Mouse (Mus musculus) liver, embryonic 16.5 days (tissue): ENCODE measurements around the gene Tbx4. TPM values are rescaled to one million over a fixed set of nuclear protein-coding genes. Genes with fewer than 3 reads are reported as not detected.

Experiments used
- ATAC-seq: fragments of 200-750 bp; cut with Nextera tagmentation; 2 replicates; pipeline ENCODE4 v1.8.0; 2017; ENCODE audit warnings: low read depth, mild to moderate bottlenecking, moderate number of reproducible peaks, moderate library complexity
- H3K27ac ChIP-seq: fragments of 300-500 bp; sonication (generic); 2 replicates; pipeline ENCODE4 v1.5.1; 2014; ENCODE audit warnings: mild to moderate bottlenecking, low read length
- H3K27me3 ChIP-seq: fragments of 300-500 bp; sonication (generic); 2 replicates; pipeline ENCODE4 v1.6.1; 2014; ENCODE audit warnings: low read depth, low read length, mixed read lengths; ENCODE audit not compliant: control insufficient read depth, insufficient read depth
- H3K36me3 ChIP-seq: fragments of 300-500 bp; sonication (generic); 2 replicates; pipeline ENCODE4 v1.6.1; 2014; ENCODE audit warnings: mild to moderate bottlenecking; ENCODE audit not compliant: control insufficient read depth, insufficient read depth
- H3K4me1 ChIP-seq: fragments of 300-500 bp; sonication (generic); 2 replicates; pipeline ENCODE4 v1.6.1; 2014; ENCODE audit warnings: low read depth, low read length, mixed read lengths; ENCODE audit not compliant: control insufficient read depth
- H3K4me2 ChIP-seq: fragments of 300-500 bp; sonication (generic); 2 replicates; pipeline ENCODE4 v1.6.1; 2014; ENCODE audit warnings: low read depth, low read length, mixed read lengths
- H3K4me3 ChIP-seq: fragments of 300-500 bp; sonication (generic); 2 replicates; pipeline ENCODE4 v1.5.1; 2014; ENCODE audit warnings: low read depth, mild to moderate bottlenecking, low read length
- H3K9ac ChIP-seq: fragments of 300-500 bp; sonication (generic); 2 replicates; pipeline ENCODE4 v1.6.1; 2014; ENCODE audit warnings: low read depth, low read length
- H3K9me3 ChIP-seq: fragments of 300-500 bp; sonication (generic); replicated peaks from 2 replicates; pipeline ENCODE4 v1.6.1; 2016; ENCODE audit warnings: low read length; ENCODE audit not compliant: control insufficient read depth
- WGBS: fragments of 180-500 bp; shearing (Covaris S2); extraction: QIAGEN DNeasy Blood & Tissue Kit; methylation state at CpG from one replicate; pipeline ENCODE4 v1.1.7; 2014; ENCODE audit not compliant: insufficient replicate concordance; 5-methylcytosine and 5-hydroxymethylcytosine counted together
- polyA plus RNA-seq: library from polyadenylated mRNA; unstranded; fragments of >200 nt; fragmentation: Nextera tagmentation; extraction: Ambion mirVana; gene quantifications from 2 replicates; pipeline ENCODE4 v1.2.1, GENCODE M21; 2015

The Tbx4 gene
- polyA plus RNA-seq, 1 experiment from 2014 or later, result not detected

DNA sequence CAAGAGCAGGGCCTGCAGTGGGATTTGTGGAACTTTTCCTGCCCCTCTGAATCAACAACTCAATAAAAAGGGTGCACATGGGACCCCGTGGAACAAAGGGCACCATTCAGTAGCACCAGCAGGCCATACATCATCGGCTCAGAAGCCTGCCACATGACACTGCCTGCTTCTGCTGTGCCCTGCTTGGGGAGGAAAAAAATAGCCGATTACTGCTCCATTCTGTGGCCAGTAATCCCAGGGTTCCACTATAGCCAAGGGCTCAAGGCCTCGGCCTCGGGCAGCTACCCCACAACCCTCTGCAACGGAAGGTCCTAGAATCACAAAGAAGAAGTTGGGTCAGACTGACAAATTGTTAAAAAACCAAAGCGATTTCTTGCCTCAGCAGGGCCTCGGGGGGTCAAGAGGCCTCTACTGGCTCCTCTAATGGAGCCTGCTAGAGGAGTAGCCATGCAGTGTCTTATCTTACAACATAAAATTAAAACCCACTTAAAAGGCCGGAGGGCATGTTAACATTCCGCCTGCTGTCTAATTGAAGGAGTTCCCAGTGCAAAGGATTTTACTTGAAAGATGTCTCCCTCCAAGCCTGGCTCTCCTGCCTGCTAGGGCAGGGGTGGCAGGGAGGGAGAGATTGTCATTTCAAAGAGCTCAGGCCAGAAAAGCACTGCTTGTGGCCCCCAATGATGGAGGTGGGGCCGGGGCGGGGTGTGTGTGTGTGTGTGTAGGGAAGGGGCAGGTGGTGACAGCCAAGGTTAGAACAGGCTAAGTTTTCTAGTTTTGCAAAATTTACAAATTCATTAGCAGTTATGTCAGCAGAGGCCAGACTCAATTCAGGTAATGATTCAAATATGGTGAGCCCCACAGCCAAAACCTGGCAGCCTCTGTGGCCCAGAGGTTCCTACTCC lies 31.1 kb downstream of the Tbx4 start:
- no peak overlapping the region for H3K4me3 ChIP-seq
- no peaks in the 10 kb centered on the region for H3K9me3 ChIP-seq
- peaks cover 10% of the 10 kb centered on the region for H3K27me3 ChIP-seq
- no peak overlapping the region for H3K9ac ChIP-seq
- no peak for ATAC-seq
- WGBS, result 59% methylated on average over 12 of the region's 12 CpGs
- no peak overlapping the region for H3K27ac ChIP-seq
- no peaks in the 10 kb centered on the region for H3K4me1 ChIP-seq
- H3K4me2 ChIP-seq, result no peak overlapping the region
- H3K36me3 ChIP-seq, result no peaks in the 10 kb centered on the region

DNA sequence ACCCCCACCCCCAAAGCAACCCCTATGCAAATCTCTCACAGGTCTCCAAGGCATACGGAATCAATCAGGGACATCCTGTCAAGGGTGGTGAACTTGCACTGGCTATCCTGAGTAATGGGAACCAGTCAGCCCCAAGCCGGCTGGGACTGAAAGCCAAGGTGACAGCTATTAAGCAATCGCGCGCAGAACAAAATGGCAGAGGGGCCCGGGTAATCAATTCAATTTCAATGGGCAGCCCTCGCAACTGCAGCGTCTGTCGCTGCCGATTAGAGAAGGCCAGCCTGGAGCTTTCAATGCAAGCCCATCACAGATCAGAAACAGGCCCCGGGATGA lies 31.7 kb downstream of the Tbx4 start:
- Histone ChIP-seq H3K36me3 (no peaks in the 10 kb centered on the region), H3K9me3 (no peaks in the 10 kb centered on the region), H3K9ac (no peak overlapping the region), H3K4me1 (no peaks in the 10 kb centered on the region), H3K27ac (no peak overlapping the region), H3K4me2 (no peak overlapping the region), H3K27me3 (peaks cover 12% of the 10 kb centered on the region), H3K4me3 (no peak overlapping the region)
- 17% methylated on average over 11 of the region's 11 CpGs for WGBS
- no peak for ATAC-seq

DNA sequence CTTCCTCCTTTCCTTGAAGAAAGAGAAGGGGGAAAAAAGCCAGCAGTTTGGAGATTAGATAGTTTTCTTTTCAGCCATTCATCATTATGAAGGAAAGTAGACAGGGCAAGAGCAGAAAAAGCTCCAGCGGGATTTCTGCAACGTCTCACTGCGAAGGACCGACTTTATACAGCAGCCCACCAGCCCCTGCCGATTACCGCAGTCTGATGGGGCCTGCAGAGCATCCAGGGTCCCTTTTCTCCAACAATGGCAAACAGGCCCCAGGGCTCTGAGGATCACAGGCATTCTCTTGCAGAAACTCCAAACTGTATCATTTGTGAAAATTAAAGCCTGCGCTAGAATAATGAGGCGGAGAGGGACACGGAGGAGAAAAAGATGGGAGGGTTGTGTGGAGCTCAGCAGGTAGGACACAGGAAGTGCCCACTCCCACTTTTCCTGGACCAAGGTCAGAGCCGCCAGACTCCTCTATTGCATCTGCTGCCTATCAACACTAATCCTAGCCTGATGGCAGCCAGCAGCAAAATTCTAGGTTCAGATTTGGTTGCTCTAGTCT lies 32.2 kb downstream of the Tbx4 start:
- Histone ChIP-seq H3K9me3 (no peaks in the 10 kb centered on the region), H3K4me1 (no peaks in the 10 kb centered on the region), H3K36me3 (no peaks in the 10 kb centered on the region), H3K9ac (no peak overlapping the region), H3K27me3 (peaks cover 17% of the 10 kb centered on the region), H3K27ac (no peak overlapping the region), H3K4me2 (no peak overlapping the region), H3K4me3 (no peak overlapping the region)
- WGBS, result 49% methylated on average over 10 of the region's 10 CpGs
- ATAC-seq, result no peak

DNA sequence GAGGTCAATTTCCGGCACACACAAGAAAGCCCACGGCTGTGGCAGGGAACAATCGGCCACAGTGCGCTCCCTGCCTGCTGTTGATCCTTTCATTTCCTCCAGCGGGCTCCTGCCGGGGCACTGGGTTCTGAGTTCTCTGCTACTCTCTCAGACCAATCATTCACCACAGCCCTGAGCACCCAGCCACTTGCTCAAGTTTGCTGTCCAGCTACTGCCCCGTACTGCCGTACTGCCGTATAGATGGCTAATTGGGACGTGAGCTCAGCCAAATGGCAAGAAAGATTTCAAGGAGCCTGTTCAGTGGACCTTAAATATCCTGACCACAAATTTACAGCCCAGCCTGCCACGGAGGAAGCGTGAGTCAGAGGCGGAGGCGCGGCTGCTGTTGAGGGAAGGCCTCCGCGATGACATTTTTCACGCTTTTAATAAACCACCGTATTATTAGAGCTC lies 39.1 kb downstream of the Tbx4 start:
- 5% methylated on average over 19 of the region's 19 CpGs for whole genome bisulfite sequencing
- Histone ChIP-seq H3K9ac (no peak overlapping the region), H3K4me1 (no peaks in the 10 kb centered on the region), H3K36me3 (no peaks in the 10 kb centered on the region), H3K9me3 (no peaks in the 10 kb centered on the region), H3K4me2 (no peak overlapping the region), H3K4me3 (no peak overlapping the region), H3K27ac (no peak overlapping the region), H3K27me3 (peaks cover 44% of the 10 kb centered on the region)
- ATAC-seq, result no peak

DNA sequence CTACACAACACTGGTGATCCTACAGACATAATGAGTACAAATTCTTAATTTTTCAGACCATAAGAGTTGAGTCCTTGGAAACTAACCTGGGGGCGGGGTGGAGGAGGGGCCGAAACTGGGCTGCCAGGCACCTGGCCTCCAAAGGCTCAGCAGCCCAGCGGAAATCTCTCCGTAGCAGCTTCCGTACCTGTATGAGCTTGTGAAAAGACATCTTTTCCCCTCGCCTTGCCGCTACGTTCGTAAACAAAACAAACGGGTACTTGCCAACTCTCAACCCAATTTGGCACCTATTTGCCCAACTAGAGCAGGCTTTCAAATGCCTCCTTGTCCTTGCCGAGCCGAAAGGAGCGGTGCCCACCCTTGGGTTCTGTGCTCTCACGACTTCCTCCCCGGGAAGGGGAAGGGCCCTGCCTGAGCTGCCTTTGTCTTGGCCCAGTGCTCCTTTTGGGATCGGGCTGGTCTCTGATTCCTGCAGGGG lies 40.1 kb downstream of the Tbx4 start:
- WGBS, result 15% methylated on average over 16 of the region's 16 CpGs
- Histone ChIP-seq H3K9ac (no peak overlapping the region), H3K9me3 (no peaks in the 10 kb centered on the region), H3K27me3 (peaks cover 44% of the 10 kb centered on the region), H3K27ac (no peak overlapping the region), H3K4me2 (no peak overlapping the region), H3K4me1 (no peaks in the 10 kb centered on the region), H3K4me3 (no peak overlapping the region), H3K36me3 (no peaks in the 10 kb centered on the region)
- ATAC-seq, result no peak

DNA sequence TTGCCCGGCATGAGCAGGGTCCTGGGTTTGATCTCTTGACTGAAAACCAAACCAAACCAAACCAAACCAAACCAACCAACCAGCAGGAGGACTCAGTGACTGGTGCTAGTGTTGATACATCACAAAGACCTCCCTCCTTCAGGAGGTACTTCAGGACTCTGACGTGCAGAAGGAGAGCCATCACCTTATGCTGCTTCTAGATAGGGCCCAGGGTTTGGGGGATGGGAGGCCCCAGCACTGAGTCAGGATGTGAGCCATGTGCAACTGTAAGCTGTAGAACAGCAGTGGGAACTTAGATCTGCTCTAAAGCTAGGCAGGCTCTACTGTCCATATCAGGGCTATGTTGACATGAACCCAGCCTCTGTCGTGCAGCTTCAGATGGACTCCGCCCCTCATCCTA lies 41.9 kb downstream of the Tbx4 start:
- Histone ChIP-seq H3K4me1 (no peaks in the 10 kb centered on the region), H3K9me3 (no peaks in the 10 kb centered on the region), H3K27ac (no peak overlapping the region), H3K4me3 (no peak overlapping the region), H3K9ac (no peak overlapping the region), H3K4me2 (no peak overlapping the region), H3K36me3 (no peaks in the 10 kb centered on the region), H3K27me3 (peaks cover 41% of the 10 kb centered on the region)
- no peak for ATAC-seq
- WGBS, result 46% methylated on average over 4 of the region's 4 CpGs

DNA sequence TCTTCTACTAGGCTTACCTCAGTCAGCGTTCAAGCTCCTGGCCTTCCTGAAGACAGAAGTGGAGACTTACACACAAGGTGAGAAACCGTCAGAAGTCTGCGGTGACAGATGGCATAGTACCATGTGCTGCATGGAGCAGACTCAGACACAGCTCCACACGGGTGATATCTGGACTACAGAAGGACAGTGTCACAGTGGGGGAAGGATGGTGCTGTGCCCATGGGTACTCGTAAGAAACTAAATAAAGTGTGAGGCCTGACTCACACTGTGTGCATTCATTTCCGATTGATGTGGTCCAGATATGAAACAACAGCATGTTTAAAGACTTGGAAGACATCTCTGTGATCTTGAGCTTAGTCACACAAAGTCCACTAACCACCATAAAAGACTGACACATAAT lies 43.4 kb downstream of the Tbx4 start:
- H3K4me3 ChIP-seq, result no peak overlapping the region
- no peak overlapping the region for H3K4me2 ChIP-seq
- WGBS, result 64% methylated on average over 6 of the region's 6 CpGs
- no peaks in the 10 kb centered on the region for H3K9me3 ChIP-seq
- H3K27ac ChIP-seq, result no peak overlapping the region
- H3K27me3 ChIP-seq, result peaks cover 25% of the 10 kb centered on the region
- H3K36me3 ChIP-seq, result no peaks in the 10 kb centered on the region
- no peak overlapping the region for H3K9ac ChIP-seq
- no peaks in the 10 kb centered on the region for H3K4me1 ChIP-seq
- ATAC-seq, result no peak

DNA sequence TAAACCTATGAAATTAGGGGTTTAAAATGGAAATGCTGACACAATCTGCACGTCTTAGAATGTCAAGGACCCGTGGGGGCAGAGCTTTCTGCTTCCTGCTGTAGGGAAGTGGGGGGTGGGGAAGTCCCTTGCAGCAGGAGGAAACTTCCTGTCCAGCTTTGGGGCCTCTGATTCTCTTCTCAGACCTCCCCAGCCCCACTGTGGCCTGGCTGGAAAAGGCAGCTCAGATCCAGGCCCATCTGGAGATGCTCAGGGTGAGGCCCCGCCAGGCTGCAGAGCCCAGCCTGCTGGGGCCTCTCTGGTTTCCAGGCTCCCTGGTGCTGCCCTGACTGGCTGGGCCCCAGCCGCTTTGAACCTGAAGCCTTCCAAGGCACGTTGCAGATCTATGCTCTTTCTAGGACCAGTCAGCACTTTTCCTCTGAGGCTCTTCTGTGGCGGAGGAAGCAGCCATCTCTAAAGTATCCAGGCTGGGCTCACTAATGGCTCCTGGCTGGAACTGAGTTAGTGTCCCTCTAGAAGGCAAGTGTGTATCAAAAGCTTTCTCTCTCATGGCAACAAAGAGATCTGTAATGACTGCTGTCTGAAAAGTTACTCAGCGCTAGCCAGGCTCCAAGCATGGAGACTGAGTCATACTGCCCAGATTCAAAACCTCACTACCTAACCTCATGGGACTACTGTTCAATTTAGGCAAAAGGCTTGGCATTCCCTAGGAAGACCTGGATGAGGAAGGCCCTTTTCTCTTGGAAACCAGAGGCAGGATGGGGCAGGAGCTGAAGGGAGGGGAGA lies 55.8 kb downstream of the Tbx4 start:
- no peaks in the 10 kb centered on the region for H3K27me3 ChIP-seq
- WGBS, result 30% methylated on average over 7 of the region's 7 CpGs
- H3K9me3 ChIP-seq, result no peaks in the 10 kb centered on the region
- H3K9ac ChIP-seq, result no peak overlapping the region
- H3K4me3 ChIP-seq, result no peak overlapping the region
- no peaks in the 10 kb centered on the region for H3K4me1 ChIP-seq
- H3K36me3 ChIP-seq, result no peaks in the 10 kb centered on the region
- ATAC-seq, result no peak
- peak overlapping the region; percentile 3; the same call in 1 of the 2 replicates for H3K27ac ChIP-seq
- H3K4me2 ChIP-seq, result no peak overlapping the region

DNA sequence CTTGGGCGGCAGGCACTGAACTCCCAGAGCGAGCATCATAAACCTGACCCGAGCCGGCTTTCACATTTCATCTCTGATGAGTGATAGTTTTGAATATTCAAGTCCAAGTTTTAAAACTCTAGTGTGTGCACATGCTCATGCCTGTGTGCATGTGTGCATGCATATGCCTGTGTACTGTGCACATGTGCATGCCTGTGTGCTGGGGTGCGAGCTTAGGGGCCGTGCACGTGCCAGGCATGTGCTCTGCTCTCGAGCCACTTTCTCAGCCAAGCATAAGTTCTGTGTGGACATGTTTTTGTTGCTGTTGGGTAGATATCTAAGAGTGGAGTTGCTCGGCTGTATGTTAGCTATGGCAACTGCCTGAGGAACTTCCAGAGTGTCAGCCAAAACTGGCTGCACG lies 62.5 kb downstream of the Tbx4 start:
- H3K9me3 ChIP-seq, result no peaks in the 10 kb centered on the region
- H3K27ac ChIP-seq, result no peak overlapping the region
- H3K4me1 ChIP-seq, result no peaks in the 10 kb centered on the region
- no peak overlapping the region for H3K9ac ChIP-seq
- H3K27me3 ChIP-seq, result no peaks in the 10 kb centered on the region
- ATAC-seq, result no peak
- 73% methylated on average over 10 of the region's 10 CpGs for WGBS
- no peak overlapping the region for H3K4me3 ChIP-seq
- H3K36me3 ChIP-seq, result no peaks in the 10 kb centered on the region
- H3K4me2 ChIP-seq, result no peak overlapping the region
